Mouse (Mus musculus): ENCODE data around the gene Arf4.
"Not testable (repeated sequence)": the region's sequence is repeated elsewhere in the genome, so short reads cannot be mapped to it uniquely, and the experiment has no call there.

Arf4 gene

GRCm38 (mm10) chr14:26663851-26664250, 26.0 kb downstream of the Arf4 start:
- no peak for DNase-seq

- DNase-seq = no peak
Observed at GRCm38 (mm10) chr14:26667991-26668370, 30.1 kb downstream of the Arf4 start.

GRCm38 (mm10) chr14:26668371-26669291, 30.8 kb downstream of the Arf4 start:
- DNase-seq = peak; percentile 40

GRCm38 (mm10) chr14:26669292-26670073, 31.6 kb downstream of the Arf4 start, which contains the start of gene Pde12:
Gene Pde12, minus strand, starts transcription at chr14:26669883.
- DNase-seq = peak; percentile 80

- DNase-seq = no peak
Observed at GRCm38 (mm10) chr14:26670964-26671363, 33.1 kb downstream of the Arf4 start.

- DNase-seq = not testable (repeated sequence)
Observed at GRCm38 (mm10) chr14:26671870-26672615, 34.2 kb downstream of the Arf4 start.

- not testable (repeated sequence) for DNase-seq
Observed at GRCm38 (mm10) chr14:26674476-26675169, 36.7 kb downstream of the Arf4 start.

GRCm38 (mm10) chr14:26675371-26675770, 37.5 kb downstream of the Arf4 start:
- DNase-seq = peak; percentile 13

- no peak for DNase-seq
Observed at GRCm38 (mm10) chr14:26675791-26676190, 37.9 kb downstream of the Arf4 start.

- DNase-seq = no peak
Observed at GRCm38 (mm10) chr14:26690727-26691126, 52.9 kb downstream of the Arf4 start.

- DNase-seq = no peak
Observed at GRCm38 (mm10) chr14:26691363-26691762, 53.5 kb downstream of the Arf4 start.

- DNase-seq = no peak
Observed at GRCm38 (mm10) chr14:26692974-26693373, 55.1 kb downstream of the Arf4 start, which contains the start of gene Dnah12. Gene Dnah12, plus strand, starts transcription at chr14:26693274.

- DNase-seq = no peak
Observed at GRCm38 (mm10) chr14:26697912-26698311, 60.0 kb downstream of the Arf4 start.

- not testable (repeated sequence) for DNase-seq
Observed at GRCm38 (mm10) chr14:26705246-26705645, 67.4 kb downstream of the Arf4 start.

All from right cerebral cortex, postnatal 14 days (tissue).